In the genomic region with DNA sequence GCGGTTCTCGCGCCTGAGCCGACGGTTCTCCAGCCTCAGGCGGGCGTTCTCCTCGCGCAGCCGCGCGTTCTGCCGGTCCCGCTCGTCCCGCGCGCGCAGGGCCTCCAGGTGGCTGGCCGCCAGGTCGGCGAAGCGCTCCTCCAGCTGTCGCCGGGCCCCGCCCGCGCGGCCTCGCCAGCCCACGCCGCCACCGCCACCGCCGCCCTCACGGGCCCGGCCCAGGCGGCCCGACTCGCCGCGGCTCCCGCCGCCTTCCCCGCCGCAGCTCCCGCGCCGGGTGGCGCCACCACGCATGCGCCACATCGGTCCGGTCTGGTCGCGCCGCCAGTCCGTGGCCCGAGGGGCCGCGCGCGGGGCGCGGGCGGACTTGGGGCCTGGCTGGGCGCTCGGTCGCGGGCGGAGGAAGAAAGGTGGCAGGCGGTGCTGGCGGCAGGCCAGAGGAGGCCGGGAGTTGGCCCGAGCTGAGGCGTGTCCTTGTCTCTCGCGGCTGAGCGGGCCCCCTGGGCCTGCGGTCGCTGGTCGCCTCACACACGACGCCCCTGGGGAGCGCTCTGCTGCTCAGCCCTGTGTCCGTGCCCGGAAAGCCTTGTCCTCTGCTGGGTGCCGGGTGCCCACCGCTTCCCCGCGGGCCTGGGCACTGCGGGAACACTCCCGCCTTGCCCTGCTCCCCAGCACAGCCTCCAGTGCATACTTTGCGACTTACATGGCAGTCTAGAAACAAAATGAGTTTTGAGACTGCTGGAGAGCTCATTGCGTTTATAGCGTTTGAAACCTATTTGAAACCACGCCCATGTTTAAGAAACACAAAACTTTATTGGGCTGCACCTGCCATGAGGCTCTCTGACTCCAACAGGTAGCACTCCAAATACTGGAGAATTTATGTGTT, we compare ENCODE assay signal across 7 mouse cellular contexts. TPM values are rescaled to one million over a fixed set of nuclear protein-coding genes. Genes with fewer than 3 reads are reported as not detected.
DNase-seq lines count a peak whose midpoint lies in the region; ATAC-seq lines count a peak whose summit lies in the region.

A gene (minus strand): TSS at position 394 of the 886 bp plus-strand sequence.

- peak within 1 kb of the TSS; percentile 77 for H3K4me3 ChIP-seq in embryonic facial prominence, embryonic 10.5 days
- H3K4me3 ChIP-seq in limb, embryonic 10.5 days, result peak within 1 kb of the TSS; percentile 72
- H3K4me3 ChIP-seq in midbrain, embryonic 12.5 days, result peak within 1 kb of the TSS; percentile 75

- peak within 1 kb of the TSS; percentile 83 for H3K4me2 ChIP-seq in midbrain, embryonic 12.5 days (replicated peaks)

- peak; percentile 88 for ATAC-seq in midbrain, embryonic 12.5 days (ENCODE audit: low FRiP score, low read depth)

- H3K4me1 ChIP-seq in embryonic facial prominence, embryonic 10.5 days, result peaks cover 7% of the 10 kb centered on the region; the same call in 1 of the 2 replicates
- H3K4me1 ChIP-seq in limb, embryonic 10.5 days, result peaks cover 5% of the 10 kb centered on the region; the same call in 1 of the 2 replicates
- H3K4me1 ChIP-seq in midbrain, embryonic 12.5 days, result no peaks in the 10 kb centered on the region

- no peaks in the 10 kb centered on the region for H3K9me3 ChIP-seq in embryonic facial prominence, embryonic 10.5 days
- H3K9me3 ChIP-seq in limb, embryonic 10.5 days (replicated peaks), result no peaks in the 10 kb centered on the region
- H3K9me3 ChIP-seq in midbrain, embryonic 12.5 days, result no peaks in the 10 kb centered on the region

- H3K36me3 ChIP-seq in embryonic facial prominence, embryonic 10.5 days (replicated peaks), result no peaks in the 10 kb centered on the region
- no peaks in the 10 kb centered on the region for H3K36me3 ChIP-seq in limb, embryonic 10.5 days
- H3K36me3 ChIP-seq in midbrain, embryonic 12.5 days, result no peaks in the 10 kb centered on the region

- H3K9ac ChIP-seq in midbrain, embryonic 12.5 days (replicated peaks), result peak within 1 kb of the TSS; percentile 88

- WGBS in embryonic facial prominence, embryonic 10.5 days, result under 1% methylated on average over 97 of the region's 97 CpGs
- WGBS in limb, embryonic 10.5 days, result 2% methylated on average over 87 of the region's 97 CpGs
- under 1% methylated on average over 58 of the region's 97 CpGs for WGBS in midbrain, embryonic 12.5 days

- peak within 1 kb of the TSS; percentile 96 for H3K27ac ChIP-seq in embryonic facial prominence, embryonic 10.5 days (replicated peaks)
- H3K27ac ChIP-seq in limb, embryonic 10.5 days, result peak within 1 kb of the TSS; percentile 96
- H3K27ac ChIP-seq in midbrain, embryonic 12.5 days (replicated peaks), result peak within 1 kb of the TSS; percentile 93

- no peaks in the 10 kb centered on the region for H3K27me3 ChIP-seq in embryonic facial prominence, embryonic 10.5 days (replicated peaks; ENCODE audit: low read depth, poor library complexity, severe bottlenecking)
- no peaks in the 10 kb centered on the region for H3K27me3 ChIP-seq in limb, embryonic 10.5 days (ENCODE audit: low read depth, poor library complexity, severe bottlenecking)
- no peaks in the 10 kb centered on the region for H3K27me3 ChIP-seq in midbrain, embryonic 12.5 days

- peak; percentile 93 for DNase-seq in adrenal gland, postnatal 25 days
- DNase-seq in embryonic facial prominence, embryonic 10.5 days (ENCODE audit: low spot score), result peak; percentile 80
- DNase-seq in heart, adult 11 months, result peak; percentile 98
- peak; percentile 91 for DNase-seq in kidney, adult 18-20 months
- peak; percentile 78 for DNase-seq in limb, embryonic 10.5 days (ENCODE audit: low spot score)
- DNase-seq in spleen, adult 18-20 months, result peak; percentile 69 to 77

RNA-seq across cellular contexts. Expression of the gene that starts here (rescaled TPM):
- total RNA-seq in adrenal gland, postnatal 25 days (2021), result 15.3 and 17.3 TPM in 2 replicates
- polyA plus RNA-seq in embryonic facial prominence, embryonic 10.5 days (2016; fragmentation: Nextera tagmentation; extraction: Ambion mirVana), result 3.3 and 3.9 TPM in 2 replicates
- 1.5 and 4.0 TPM in 2 replicates for polyA plus RNA-seq in limb, embryonic 10.5 days (2016; fragmentation: Nextera tagmentation; extraction: Ambion mirVana)
- polyA plus RNA-seq in midbrain, embryonic 12.5 days (2016; fragmentation: Nextera tagmentation; extraction: Ambion mirVana), result 9.1 and 11.0 TPM in 2 replicates

Comparison
In these comparisons a context has a peak if more than half of its experiments do, and no peak if none do; other contexts are left out.
1. Peak in every context shown above with its lines: DNase-seq, ATAC-seq, H3K4me3 ChIP-seq and H3K27ac ChIP-seq.